Mouse (Mus musculus) lung, postnatal 4 days (tissue): ENCODE data around the gene Sh3d19.
A peak's percentile ranks its signal among the peaks of the same experiment; 100 is the strongest.

Experiments
- DNase-seq, 2 experiments: peaks; one replicate each; pipeline ENCODE4 v3.0.0; 2021

The Sh3d19 gene

DNA sequence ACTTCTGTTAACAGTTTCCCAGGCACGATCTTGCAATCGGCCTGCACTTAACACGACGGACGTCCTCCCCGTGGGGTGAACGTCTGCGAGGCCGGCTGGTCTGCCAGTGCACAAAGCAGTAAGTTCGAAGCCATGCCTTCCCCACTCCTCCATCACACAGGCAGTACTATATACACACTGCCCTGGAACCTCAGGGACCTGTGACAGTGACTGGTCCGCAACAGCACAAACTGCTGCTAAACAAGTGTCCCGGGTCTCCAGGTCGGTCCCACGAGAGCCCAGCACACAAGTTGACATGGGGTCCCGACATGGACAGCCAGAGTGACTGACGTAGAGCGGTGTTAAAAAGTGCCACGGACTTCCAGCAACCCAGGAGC lies 171.0 kb downstream of the Sh3d19 start:
- peak in 1 of 2 experiments; percentile 33 for DNase-seq

DNA sequence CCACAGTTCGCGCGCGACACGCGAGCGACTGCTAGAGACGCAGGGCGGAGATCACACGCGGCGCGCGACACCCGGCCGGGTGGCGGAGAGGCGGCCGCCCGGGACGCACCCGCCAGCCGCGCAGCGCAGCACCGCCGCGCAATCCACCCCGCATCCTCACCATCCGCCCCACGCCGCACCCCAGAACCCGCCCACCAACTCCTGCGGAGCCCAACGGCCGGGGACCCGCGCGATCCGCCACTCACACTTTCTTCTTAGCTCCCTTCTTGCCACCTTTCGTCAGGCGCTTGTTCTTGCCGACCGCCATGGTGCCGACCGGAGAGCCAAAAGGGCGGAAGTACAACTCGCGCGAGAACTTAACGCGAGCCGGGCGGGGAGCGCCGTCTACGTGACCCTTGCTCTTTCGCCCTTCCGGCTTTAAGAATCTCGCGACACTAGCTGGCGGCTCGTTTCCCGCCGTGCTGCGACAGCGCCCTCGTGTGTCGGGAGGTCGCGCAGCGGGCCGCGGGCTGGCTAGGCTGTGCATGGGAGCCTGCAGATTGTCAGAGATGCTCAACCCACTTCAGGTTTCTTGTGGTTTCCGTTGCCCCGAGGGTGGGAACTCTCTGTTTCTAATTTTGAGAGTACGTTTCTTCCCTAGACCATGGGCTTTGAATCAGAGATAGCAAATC lies 171.5 kb downstream of the Sh3d19 start, which contains the start of gene Rps3a1:
Rps3a1 (minus strand) TSS at position 440 of the 671 bp plus-strand sequence.
- peak; percentile 98 to 99 for DNase-seq

DNA sequence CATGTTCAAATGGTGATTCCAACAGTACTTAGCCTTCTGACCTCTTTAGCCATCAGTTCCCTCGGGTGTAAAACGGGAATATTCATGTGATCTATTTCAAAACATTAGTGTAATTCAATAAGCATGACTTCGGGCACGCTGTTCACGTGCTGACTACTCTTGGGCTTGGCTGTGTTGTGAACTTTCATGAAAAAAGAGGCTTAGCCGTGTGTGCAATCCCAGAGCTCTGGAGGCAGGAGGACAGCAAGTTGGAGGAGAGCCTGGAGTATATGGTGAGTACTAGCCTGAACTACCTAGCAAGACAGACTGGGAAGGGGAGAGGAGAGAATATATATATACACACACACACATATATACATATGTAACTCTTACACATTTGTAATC lies 172.0 kb downstream of the Sh3d19 start:
- no peak for DNase-seq

DNA sequence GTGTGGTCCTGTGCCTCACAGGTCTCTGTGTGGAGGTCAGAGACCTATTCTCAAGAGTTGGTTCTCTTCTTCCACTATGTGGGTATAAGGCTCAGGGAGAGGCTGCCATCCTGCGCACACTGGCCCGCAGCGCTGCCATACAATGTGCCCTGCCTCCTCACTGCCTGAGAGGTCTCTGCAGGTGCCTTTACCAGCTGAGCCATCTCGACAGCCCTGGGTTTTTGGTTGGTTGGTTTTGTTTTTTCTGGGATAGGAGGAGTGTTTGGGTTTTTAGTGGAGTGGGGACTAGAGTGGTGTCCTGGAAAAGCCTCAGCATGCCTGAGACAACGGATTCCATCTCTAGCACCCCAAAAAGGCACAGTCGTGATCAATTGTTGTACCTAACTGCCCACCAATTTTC lies 172.4 kb downstream of the Sh3d19 start:
- no peak for DNase-seq

DNA sequence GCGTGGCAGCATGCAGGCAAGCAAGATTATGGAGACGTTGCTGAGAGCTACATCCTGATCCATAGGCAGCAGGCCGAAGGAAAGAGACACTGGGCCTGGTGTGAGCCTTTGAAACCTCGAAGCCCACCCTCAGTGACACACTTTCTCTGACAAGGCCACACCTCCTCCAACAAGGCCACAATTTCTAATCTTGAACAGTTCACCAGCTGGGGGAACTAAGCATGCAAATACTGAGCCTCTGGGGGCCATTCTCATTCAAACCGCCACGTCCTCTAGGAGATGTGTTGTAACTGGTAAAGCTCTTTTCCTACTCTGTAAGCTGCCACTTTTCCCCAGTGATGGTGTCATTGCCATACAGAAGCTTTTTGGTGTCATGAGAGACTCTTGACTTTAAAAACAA lies 178.2 kb downstream of the Sh3d19 start:
- no peak for DNase-seq

DNA sequence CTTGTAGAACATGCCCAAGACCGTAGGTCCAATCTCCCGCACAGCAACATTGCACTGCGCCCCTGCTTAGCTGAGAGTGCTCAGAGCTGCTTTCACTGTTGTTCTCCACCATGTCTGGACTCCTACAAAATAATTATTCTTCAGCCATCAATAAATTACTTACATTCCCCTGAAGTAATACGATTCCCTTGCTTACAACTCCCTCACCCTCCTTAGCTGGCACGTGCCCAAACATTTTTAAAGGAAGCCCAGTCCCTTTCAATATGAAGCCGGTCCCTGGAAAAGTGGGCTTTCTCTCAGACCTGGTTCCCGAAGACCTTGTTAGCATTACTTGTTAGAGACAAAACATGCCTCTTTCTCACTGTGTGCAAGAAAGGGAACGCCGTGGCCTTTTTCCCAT lies 178.6 kb downstream of the Sh3d19 start:
- DNase-seq = no peak

DNA sequence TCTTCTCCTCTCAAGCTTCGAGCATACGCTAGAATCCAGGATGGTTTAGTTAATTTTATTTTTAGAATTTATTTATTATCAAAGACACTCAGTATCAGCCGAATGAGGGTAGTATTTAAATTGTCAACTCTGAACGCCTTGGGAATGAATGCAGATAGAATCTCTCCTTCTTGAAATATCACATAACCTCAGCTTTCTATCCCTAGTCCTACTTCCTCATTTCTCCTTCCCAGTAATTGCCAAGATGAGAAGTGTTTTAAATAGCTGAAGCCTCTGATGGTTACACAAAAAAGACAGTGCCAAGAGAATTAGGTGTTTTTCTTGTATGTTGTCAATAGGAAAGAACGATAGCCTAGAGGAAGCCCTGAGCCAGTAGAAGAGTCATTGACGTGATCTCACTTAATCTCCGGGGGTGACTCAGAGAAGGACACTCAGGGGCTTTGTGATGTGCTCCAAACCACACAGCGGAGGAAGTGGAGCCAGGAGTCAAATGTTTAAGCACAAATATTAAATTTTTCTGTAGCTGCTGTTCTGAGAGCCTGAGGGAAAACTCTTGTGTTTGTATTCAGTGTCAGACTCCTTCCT lies 198.0 kb downstream of the Sh3d19 start:
- DNase-seq = no peak

DNA sequence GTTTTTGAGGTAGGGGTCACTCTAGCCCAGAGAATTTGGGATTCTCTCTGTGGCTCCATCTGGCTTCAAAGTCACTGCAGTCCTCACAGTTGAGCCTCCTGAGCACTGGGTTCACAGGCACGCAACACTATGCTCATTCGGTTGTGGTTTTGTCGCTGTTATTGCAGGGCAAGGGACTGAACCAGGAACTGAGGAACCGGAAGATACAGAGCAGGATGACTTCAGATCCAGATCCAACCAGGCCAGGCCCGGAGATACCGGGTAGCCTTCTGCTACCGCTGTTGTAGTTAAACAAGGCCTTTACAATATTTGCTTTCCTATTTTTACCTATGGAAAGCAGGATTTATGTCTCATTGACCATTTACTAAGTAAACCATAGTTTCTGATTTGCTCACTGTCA lies 208.8 kb downstream of the Sh3d19 start:
- DNase-seq = no peak
